Mouse (Mus musculus) intestine, postnatal 0 days (tissue): ENCODE measurements at regions not wholly inside any gene's neighbourhood (a gene's known extent, or its start where the extent isn't known, plus 50 kb on each side); places are given as distances from the start of the nearest gene placed in this dataset.

Source experiments
- ATAC-seq: fragments of 200-750 bp; cut with Nextera tagmentation; 2 replicates; pipeline ENCODE4 v1.8.0; 2017; ENCODE audit warnings: mild to moderate bottlenecking, moderate TSS enrichment, moderate library complexity
- H3K27ac ChIP-seq: fragments of 300-500 bp; sonication (generic); 2 replicates; pipeline ENCODE4 v1.5.1; 2014; ENCODE audit warnings: mild to moderate bottlenecking, low read depth, low read length, moderate library complexity
- H3K27me3 ChIP-seq: fragments of 300-500 bp; sonication (generic); replicated peaks from 2 replicates; pipeline ENCODE4 v1.6.1; 2014; ENCODE audit warnings: low read length, mixed read lengths; ENCODE audit not compliant: control insufficient read depth, insufficient read depth
- H3K36me3 ChIP-seq: fragments of 300-500 bp; sonication (generic); 2 replicates; pipeline ENCODE4 v1.6.1; 2014; ENCODE audit warnings: mild to moderate bottlenecking, moderate library complexity; ENCODE audit not compliant: control insufficient read depth, insufficient read depth
- H3K4me1 ChIP-seq: fragments of 300-500 bp; sonication (generic); replicated peaks from 2 replicates; pipeline ENCODE4 v1.6.1; 2014; ENCODE audit warnings: antibody characterized with exemption, low read length, mixed read lengths; ENCODE audit not compliant: control insufficient read depth, insufficient read depth
- H3K4me2 ChIP-seq: fragments of 300-500 bp; sonication (generic); replicated peaks from 2 replicates; pipeline ENCODE4 v1.6.1; 2014; ENCODE audit warnings: low read depth, mild to moderate bottlenecking, moderate library complexity
- H3K4me3 ChIP-seq: fragments of 300-500 bp; sonication (generic); 2 replicates; pipeline ENCODE4 v1.5.1; 2014; ENCODE audit warnings: low read depth, low read length
- H3K9ac ChIP-seq: fragments of 300-500 bp; sonication (generic); 2 replicates; pipeline ENCODE4 v1.6.1; 2014; ENCODE audit warnings: mild to moderate bottlenecking, low read depth, low read length
- H3K9me3 ChIP-seq: fragments of 300-500 bp; sonication (generic); 2 replicates; pipeline ENCODE4 v1.6.1; 2016; ENCODE audit warnings: mixed run types; ENCODE audit not compliant: control insufficient read depth
- CTCF ChIP-seq: sonication (generic); IDR thresholded peaks from 2 replicates; pipeline ENCODE4 v1.5.1; 2016; ENCODE audit warnings: low read depth, mild to moderate bottlenecking, control low read depth, antibody characterized with exemption, moderate library complexity
- WGBS: fragments of 180-500 bp; shearing (Covaris S2); extraction: QIAGEN DNeasy Blood & Tissue Kit; methylation state at CpG from one replicate; pipeline ENCODE4 v1.1.7; 2014; 5-methylcytosine and 5-hydroxymethylcytosine counted together

DNA sequence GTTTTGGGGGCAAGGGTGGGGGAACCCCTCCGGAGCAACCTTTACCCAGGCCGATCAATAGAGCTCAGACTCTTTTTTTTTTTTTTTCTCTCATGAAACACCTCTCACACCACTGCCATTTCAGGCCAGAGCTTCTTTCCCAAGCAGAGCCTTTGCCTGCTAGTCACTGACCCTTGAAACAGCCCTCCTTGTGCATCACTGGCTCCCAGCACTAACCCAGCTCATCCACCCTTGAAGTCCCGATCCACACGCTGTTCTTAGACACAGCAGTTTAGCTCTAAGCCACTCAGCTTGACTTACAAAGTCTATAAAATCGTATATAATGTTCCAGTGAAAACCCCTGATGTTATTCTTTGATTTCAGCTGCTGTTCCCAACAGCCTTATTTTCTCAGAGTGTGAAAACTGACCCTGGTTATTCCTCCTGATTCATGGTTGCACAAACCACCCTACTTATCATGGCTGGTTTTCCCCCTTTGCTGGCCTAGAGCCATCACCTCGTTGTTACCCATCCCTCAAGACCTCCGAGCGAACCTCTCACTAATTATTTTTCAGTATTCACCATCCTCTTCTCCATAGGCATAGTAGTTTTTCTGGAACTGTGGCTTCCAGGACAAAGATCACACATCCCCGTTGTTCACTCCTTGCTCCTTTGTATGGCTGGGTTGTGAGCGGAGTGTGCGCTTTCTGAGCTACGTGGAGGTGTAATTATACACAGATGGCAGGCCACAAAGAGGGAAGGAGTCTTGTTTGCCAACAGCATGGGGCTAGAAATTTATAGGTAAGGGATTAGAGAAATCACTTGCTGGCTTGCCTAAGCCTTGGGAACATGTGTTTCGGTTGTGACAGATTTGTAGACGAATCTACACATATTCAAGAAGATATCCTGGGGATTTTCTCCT is 287.6 kb upstream of the Gm10131 start:
- Histone ChIP-seq H3K9me3 (no peaks in the 10 kb centered on the region), H3K4me2 (no peak overlapping the region), H3K27me3 (no peaks in the 10 kb centered on the region), H3K4me3 (no peak overlapping the region), H3K36me3 (no peaks in the 10 kb centered on the region), H3K4me1 (no peaks in the 10 kb centered on the region), H3K9ac (no peak overlapping the region), H3K27ac (no peak overlapping the region)
- TF ChIP-seq CTCF = no peak
- WGBS = 66% methylated on average over 14 of the region's 14 CpGs
- ATAC-seq = no peak

DNA sequence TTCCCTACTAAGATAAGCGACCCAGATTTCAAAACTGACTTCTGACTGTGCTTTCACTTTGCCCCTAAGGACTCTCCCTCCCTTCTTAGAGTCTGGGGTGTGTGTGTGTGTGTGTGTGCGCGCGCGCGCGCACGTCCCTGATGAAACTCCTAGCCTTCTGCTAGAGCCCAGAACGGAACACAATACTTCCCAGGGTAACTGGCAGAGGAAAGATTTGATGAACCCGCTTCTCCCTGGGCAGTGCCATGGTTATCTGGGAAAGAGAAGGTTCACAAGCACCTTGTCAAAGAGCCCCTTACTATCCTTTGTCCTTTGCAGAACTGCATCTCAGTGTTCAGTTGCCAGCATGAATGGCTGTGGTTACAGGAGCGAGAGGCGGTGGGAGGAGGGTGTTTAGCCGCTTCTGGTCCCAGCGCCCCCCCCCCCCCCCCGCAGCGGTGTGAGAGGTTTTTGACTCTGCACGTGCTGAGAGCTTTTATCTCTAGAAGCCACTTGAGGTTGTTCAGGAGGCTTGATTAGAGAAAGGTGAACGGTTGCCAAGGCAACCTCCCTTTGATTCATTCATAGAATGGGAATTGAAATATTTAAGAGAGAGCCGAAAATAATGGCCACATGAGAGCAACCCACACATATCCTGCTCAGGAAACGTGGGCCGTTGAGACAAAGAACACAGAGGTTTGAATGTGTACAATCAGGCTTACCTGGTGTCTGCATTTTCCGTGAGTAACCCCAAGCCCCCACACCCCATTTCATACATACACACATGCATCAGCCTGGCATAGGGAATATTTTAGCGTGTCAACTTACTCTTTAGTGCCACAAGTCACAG is 286.3 kb upstream of the Gm10131 start:
- no peak for ATAC-seq

GRCm38 (mm10) chr8:34397225-34397582 is 285.7 kb upstream of the Gm10131 start:
- Histone ChIP-seq H3K27me3 (no peaks in the 10 kb centered on the region), H3K4me1 (no peaks in the 10 kb centered on the region), H3K27ac (no peak overlapping the region), H3K36me3 (no peaks in the 10 kb centered on the region), H3K4me3 (peak overlapping the region; percentile 12; the same call in 1 of the 2 replicates), H3K9ac (no peak overlapping the region), H3K9me3 (no peaks in the 10 kb centered on the region), H3K4me2 (peak overlapping the region; percentile 41)
- 55% methylated on average over 4 of the region's 4 CpGs for WGBS
- peak; percentile 43; the same call in 1 of the 2 replicates for TF ChIP-seq CTCF
- ATAC-seq = no peak

More for the DNA sequence above, 286.3 kb upstream of the Gm10131 start:
- Histone ChIP-seq H3K36me3 (no peaks in the 10 kb centered on the region), H3K27ac (no peak overlapping the region), H3K9me3 (no peaks in the 10 kb centered on the region), H3K4me1 (no peaks in the 10 kb centered on the region), H3K4me2 (peak overlapping the region; percentile 41), H3K27me3 (no peaks in the 10 kb centered on the region), H3K9ac (no peak overlapping the region), H3K4me3 (peak overlapping the region; percentile 12; the same call in 1 of the 2 replicates)
- TF ChIP-seq CTCF = no peak
- 46% methylated on average over 22 of the region's 23 CpGs for WGBS

DNA sequence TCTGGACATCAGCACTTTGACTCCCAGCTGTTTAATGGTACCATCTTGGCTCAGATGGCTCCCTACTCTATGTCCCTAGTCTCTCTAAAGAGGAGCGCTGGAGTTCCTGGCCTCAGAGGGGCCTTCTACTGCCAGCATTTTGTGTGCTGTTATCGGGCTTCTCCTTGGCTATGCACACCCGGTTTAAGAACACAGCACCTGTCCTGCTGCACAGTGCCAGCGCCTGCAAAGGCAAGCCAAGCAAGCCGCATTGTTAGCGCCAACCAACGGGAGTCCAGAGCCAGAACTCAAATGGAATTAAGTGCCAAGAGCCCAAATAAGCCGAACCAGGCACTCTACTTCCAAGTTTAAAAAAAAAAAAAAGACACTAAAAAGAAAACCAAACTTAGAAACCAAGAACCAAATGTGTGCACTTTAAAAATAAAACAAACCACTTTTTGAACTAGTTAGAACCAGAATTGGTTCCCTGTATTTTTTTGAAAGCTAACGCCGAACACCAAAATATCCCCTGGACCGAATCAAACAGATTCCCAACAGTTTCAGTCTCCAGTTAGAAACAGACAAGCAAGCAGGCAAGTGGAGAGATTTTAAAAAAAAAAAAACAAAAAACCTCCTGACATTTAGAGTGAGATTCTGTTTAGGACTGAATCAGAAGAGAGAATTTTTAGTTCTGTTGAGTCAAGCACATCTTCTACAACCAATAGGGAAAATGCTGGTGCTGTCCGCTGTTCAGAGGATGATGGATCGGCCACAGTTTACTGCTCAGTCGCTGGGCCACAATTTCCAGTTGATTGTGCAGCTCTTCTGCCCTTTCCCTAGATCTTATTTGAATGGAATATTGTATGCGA is 281.7 kb upstream of the Gm10131 start:
- no peak overlapping the region for H3K9ac ChIP-seq
- WGBS = 89% methylated on average over 15 of the region's 15 CpGs

GRCm38 (mm10) chr8:34392208-34392980 is 280.9 kb upstream of the Gm10131 start:
- WGBS = 61% methylated on average over 14 of the region's 14 CpGs
- no peaks in the 10 kb centered on the region for H3K36me3 ChIP-seq
- no peak for ATAC-seq
- no peaks in the 10 kb centered on the region for H3K9me3 ChIP-seq
- H3K27ac ChIP-seq = no peak overlapping the region
- TF ChIP-seq CTCF = no peak
- H3K4me2 ChIP-seq = no peak overlapping the region
- H3K9ac ChIP-seq = no peak overlapping the region
- no peak overlapping the region for H3K4me3 ChIP-seq
- no peaks in the 10 kb centered on the region for H3K27me3 ChIP-seq
- no peaks in the 10 kb centered on the region for H3K4me1 ChIP-seq

More for the DNA sequence above, 281.7 kb upstream of the Gm10131 start:
- no peak overlapping the region for H3K27ac ChIP-seq
- no peaks in the 10 kb centered on the region for H3K36me3 ChIP-seq
- no peak for ATAC-seq
- no peak overlapping the region for H3K4me2 ChIP-seq
- H3K4me3 ChIP-seq = no peak overlapping the region
- no peaks in the 10 kb centered on the region for H3K4me1 ChIP-seq
- TF ChIP-seq CTCF = no peak
- no peaks in the 10 kb centered on the region for H3K27me3 ChIP-seq
- no peaks in the 10 kb centered on the region for H3K9me3 ChIP-seq
